Mouse (Mus musculus) midbrain, embryonic 11.5 days (tissue): ENCODE measurements around the gene Npc1l1. TPM values are rescaled to one million over a fixed set of nuclear protein-coding genes. Genes with fewer than 3 reads are reported as not detected.

Experiments
- ATAC-seq: fragments of 200-750 bp; cut with Nextera tagmentation; 2 replicates; pipeline ENCODE4 v1.8.0; 2017; ENCODE audit warnings: moderate TSS enrichment, moderate library complexity; ENCODE audit not compliant: low FRiP score
- DNase-seq: peaks from one replicate; pipeline ENCODE4 v3.0.0; 2015; ENCODE audit warnings: low spot score; ENCODE audit errors: missing footprints
- H3K27ac ChIP-seq: fragments of 300-500 bp; sonication (generic); 2 replicates; pipeline ENCODE4 v1.5.1; 2014; ENCODE audit warnings: low read depth, low read length
- H3K27me3 ChIP-seq: fragments of 300-500 bp; sonication (generic); 2 replicates; pipeline ENCODE4 v1.6.1; 2014; ENCODE audit warnings: mild to moderate bottlenecking, low read length, moderate library complexity, mixed read lengths; ENCODE audit not compliant: control insufficient read depth, insufficient read depth
- H3K36me3 ChIP-seq: fragments of 300-500 bp; sonication (generic); 2 replicates; pipeline ENCODE4 v1.6.1; 2014; ENCODE audit warnings: mild to moderate bottlenecking, low read length, moderate library complexity, mixed read lengths; ENCODE audit not compliant: control insufficient read depth, insufficient read depth
- H3K4me1 ChIP-seq: fragments of 300-500 bp; sonication (generic); 2 replicates; pipeline ENCODE4 v1.6.1; 2014; ENCODE audit warnings: low read length; ENCODE audit not compliant: control insufficient read depth, insufficient read depth
- H3K4me2 ChIP-seq: fragments of 300-500 bp; sonication (generic); 2 replicates; pipeline ENCODE4 v1.6.1; 2014; ENCODE audit warnings: mild to moderate bottlenecking, moderate library complexity
- H3K4me3 ChIP-seq: fragments of 300-500 bp; sonication (generic); 2 replicates; pipeline ENCODE4 v1.5.1; 2014; ENCODE audit warnings: low read depth, low read length
- H3K9ac ChIP-seq: fragments of 300-500 bp; sonication (generic); 2 replicates; pipeline ENCODE4 v1.6.1; 2014; ENCODE audit warnings: low read length
- H3K9me3 ChIP-seq: fragments of 300-500 bp; sonication (generic); 2 replicates; pipeline ENCODE4 v1.6.1; 2016; ENCODE audit warnings: low read length; ENCODE audit not compliant: control insufficient read depth
- WGBS: fragments of 180-500 bp; shearing (Covaris S2); extraction: QIAGEN DNeasy Blood & Tissue Kit; methylation state at CpG from one replicate; pipeline ENCODE4 v1.1.7; 2014; 5-methylcytosine and 5-hydroxymethylcytosine counted together
- polyA plus RNA-seq: library from polyadenylated mRNA; unstranded; fragments of >200 nt; fragmentation: Nextera tagmentation; extraction: Ambion mirVana; gene quantifications from 2 replicates; pipeline ENCODE4 v1.2.1, GENCODE M21; 2014

Gene Npc1l1
- polyA plus RNA-seq, 1 experiment from 2014 or later, result not detected

DNA sequence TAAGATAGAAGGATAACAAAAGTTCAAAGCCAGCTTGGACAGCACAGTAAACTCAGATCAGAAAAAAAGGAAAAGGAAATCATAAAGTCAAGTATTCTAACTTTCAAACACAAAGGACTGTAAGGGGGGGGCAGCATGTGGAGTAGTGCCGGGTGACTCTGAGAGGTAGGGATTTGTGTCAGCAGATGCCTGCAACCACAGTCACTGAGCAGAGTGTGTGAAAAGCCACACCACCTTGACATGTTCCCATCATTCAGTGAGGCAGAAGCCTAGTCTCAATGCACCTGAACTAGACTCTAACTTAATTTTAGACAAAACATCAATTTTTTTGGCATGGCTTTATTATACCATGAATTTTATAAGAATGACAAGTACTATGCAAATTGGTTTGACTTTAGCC lies 54.4 kb downstream of the Npc1l1 start:
- Histone ChIP-seq H3K9me3 (no peaks in the 10 kb centered on the region), H3K4me2 (no peak overlapping the region), H3K36me3 (no peaks in the 10 kb centered on the region), H3K27me3 (no peaks in the 10 kb centered on the region), H3K4me3 (no peak overlapping the region), H3K9ac (no peak overlapping the region), H3K4me1 (peaks cover 23% of the 10 kb centered on the region), H3K27ac (no peak overlapping the region)
- WGBS, result 73% methylated on average over 1 of the region's 1 CpGs
- no peak for DNase-seq
- no peak for ATAC-seq

DNA sequence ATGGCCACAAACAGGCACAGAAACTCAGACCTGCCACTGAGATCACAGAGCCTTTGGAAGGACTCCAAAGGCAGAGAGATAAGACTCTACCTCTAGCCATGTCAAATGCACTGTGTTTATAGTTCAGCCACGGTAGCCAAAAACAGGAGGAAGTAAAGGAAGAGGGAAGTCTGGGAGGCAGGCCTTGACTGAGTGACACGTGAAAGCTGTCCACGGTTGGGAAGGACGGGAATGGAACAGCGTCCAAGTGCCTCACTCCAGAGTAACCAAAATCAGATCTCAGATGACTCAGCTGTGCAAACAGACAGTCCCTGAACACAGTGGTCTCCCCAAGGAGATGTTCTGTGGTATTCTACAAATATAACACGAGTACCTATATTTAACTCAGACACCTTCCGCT lies 55.2 kb downstream of the Npc1l1 start:
- Histone ChIP-seq H3K4me2 (no peak overlapping the region), H3K36me3 (no peaks in the 10 kb centered on the region), H3K27ac (no peak overlapping the region), H3K9me3 (no peaks in the 10 kb centered on the region), H3K27me3 (no peaks in the 10 kb centered on the region), H3K4me3 (no peak overlapping the region), H3K9ac (no peak overlapping the region), H3K4me1 (peaks cover 21% of the 10 kb centered on the region)
- ATAC-seq (no peak), DNase-seq (peak; percentile 84)
- WGBS, result 93% methylated on average over 7 of the region's 7 CpGs

DNA sequence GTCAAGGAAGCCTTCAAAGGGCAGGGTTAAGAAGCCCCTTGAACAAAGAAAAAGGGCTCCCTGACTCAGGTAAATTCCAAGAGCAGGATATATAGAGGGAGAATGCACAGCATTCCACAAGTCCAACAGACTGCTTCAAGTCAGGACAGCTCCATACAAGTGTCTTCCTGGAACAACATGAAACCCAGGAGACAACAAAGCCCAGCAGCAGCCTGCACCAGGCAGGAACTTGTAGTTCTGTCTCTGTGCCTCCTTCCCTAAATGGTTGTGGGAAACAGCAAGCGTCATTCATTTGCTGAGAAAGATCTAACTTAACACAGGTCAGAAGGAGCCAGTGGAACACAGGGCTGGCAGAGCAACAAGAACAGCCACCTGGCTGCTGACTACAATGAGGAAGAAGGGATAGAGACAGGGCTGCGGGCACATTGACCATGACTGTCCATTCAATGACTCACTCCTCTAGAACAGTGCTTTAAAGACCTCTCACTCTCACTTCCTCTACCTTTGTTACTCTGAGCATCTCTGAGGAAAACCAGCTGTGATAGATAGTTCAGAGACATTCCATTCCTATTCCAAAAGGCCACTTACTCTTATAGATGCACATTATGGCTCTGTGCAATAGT lies 60.8 kb downstream of the Npc1l1 start:
- H3K4me3 ChIP-seq, result no peak overlapping the region
- H3K9ac ChIP-seq, result no peak overlapping the region
- WGBS, result 94% methylated on average over 2 of the region's 2 CpGs
- no peaks in the 10 kb centered on the region for H3K9me3 ChIP-seq
- ATAC-seq (no peak), DNase-seq (peak; percentile 17)
- H3K4me1 ChIP-seq, result no peaks in the 10 kb centered on the region
- H3K4me2 ChIP-seq, result no peak overlapping the region
- no peak overlapping the region for H3K27ac ChIP-seq
- H3K36me3 ChIP-seq, result no peaks in the 10 kb centered on the region
- H3K27me3 ChIP-seq, result no peaks in the 10 kb centered on the region

DNA sequence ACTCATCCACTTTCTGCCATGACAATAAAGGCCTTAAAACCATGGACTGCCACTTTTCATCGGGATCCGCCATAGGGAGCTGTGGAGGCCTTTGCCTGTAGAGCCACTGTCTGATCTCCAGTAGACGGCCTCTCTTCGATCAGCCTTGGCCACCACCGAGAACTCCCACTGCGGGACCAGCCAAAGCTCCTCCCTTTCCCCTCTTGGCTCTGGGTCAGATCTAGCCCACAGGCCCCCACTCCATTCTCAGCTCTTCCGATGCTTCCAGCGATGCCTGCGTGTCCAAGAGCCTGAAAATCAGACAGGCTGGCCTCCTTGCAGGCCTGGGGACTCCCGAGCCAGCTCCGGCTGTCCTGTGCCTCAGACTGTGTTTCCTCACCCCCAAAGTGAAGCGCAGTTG lies 63.6 kb downstream of the Npc1l1 start:
- Histone ChIP-seq H3K4me3 (no peak overlapping the region), H3K27ac (no peak overlapping the region), H3K9ac (no peak overlapping the region), H3K36me3 (no peaks in the 10 kb centered on the region), H3K4me1 (no peaks in the 10 kb centered on the region), H3K27me3 (no peaks in the 10 kb centered on the region), H3K9me3 (no peaks in the 10 kb centered on the region), H3K4me2 (no peak overlapping the region)
- no peak for ATAC-seq
- WGBS, result 91% methylated on average over 12 of the region's 12 CpGs
- DNase-seq, result no peak

DNA sequence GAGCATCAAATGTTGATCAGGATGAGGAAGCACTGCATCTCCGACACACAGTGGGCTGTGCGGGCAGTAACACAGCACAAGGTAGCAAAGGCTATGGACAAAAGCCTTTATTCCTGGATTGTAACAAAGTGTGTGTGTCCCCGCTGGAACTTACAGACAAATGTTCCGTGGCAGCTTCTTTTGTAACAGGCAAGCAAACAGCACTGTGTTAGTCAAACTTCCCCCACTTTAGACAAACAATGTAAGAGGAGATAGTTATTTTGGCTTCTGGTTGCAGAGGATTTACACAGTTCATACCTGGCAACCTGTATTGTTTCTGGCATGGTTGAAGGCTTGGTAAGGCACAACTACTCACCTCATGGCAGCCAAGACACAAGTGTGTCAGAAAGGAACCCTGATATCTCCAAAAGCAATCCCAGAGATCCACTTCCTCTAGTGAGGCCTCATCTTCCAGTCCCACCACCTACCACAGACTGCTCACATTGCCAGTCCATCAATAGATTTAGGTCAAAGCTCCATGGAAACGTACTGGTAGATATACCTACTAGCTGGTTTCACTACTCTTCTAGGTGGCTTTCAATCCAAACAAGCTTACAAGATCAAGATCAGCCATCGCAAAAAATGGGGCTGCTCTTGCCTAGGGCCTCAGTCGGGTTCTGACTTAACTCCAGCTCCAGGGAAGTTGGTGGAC lies 64.4 kb downstream of the Npc1l1 start:
- peak; percentile 47 for DNase-seq
- Histone ChIP-seq H3K4me3 (no peak overlapping the region), H3K36me3 (no peaks in the 10 kb centered on the region), H3K4me2 (no peak overlapping the region), H3K9me3 (no peaks in the 10 kb centered on the region), H3K9ac (no peak overlapping the region), H3K27me3 (no peaks in the 10 kb centered on the region), H3K4me1 (no peaks in the 10 kb centered on the region), H3K27ac (no peak overlapping the region)
- 96% methylated on average over 7 of the region's 7 CpGs for WGBS
- no peak for ATAC-seq

DNA sequence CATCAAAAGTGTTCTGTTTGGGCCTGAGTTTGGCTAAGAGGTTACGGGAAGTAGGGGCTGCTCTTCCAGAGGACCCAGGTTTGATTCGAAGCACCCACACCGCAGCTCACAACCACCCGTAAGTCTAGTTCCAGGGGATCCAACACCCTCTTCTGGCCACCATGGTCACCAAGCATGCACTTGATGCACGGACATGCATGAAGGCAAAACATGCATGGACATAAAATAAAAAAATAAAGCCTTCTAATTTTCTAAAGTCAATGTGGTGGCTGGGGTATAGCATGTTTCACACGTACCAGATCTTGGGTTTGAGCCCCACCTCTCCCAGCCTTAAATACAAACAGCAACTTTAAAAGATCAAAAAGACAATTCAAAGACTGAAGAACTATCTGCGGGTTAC lies 65.2 kb downstream of the Npc1l1 start:
- H3K9me3 ChIP-seq, result no peaks in the 10 kb centered on the region
- no peaks in the 10 kb centered on the region for H3K27me3 ChIP-seq
- peak; percentile 51 for DNase-seq
- H3K4me1 ChIP-seq, result no peaks in the 10 kb centered on the region
- 94% methylated on average over 7 of the region's 7 CpGs for WGBS
- no peak for ATAC-seq
- H3K27ac ChIP-seq, result no peak overlapping the region
- no peak overlapping the region for H3K4me2 ChIP-seq
- H3K36me3 ChIP-seq, result no peaks in the 10 kb centered on the region
- H3K4me3 ChIP-seq, result no peak overlapping the region
- H3K9ac ChIP-seq, result no peak overlapping the region

DNA sequence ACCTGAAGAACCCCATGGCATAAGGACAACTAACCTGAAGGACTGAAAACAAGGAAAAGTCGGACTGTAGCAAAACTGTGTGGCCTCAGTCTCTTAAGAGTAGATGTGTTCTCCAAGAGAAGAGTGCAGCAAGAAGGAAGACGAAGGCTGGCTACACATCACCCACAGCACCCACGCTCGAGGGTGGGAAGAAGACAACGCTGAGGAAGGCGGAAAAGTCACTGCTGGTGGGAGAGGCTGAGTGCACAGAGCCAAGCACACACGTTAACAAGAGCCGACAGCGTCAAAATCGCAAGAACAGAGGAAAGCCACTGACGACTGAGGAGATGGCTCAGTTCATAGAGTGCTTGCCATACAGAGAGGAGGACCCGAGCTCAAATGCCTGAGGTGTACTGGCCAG lies 66.2 kb downstream of the Npc1l1 start:
- H3K4me3 ChIP-seq, result no peak overlapping the region
- no peak overlapping the region for H3K27ac ChIP-seq
- H3K27me3 ChIP-seq, result no peaks in the 10 kb centered on the region
- DNase-seq, result peak; percentile 31
- H3K36me3 ChIP-seq, result no peaks in the 10 kb centered on the region
- no peaks in the 10 kb centered on the region for H3K4me1 ChIP-seq
- ATAC-seq, result no peak
- WGBS, result 96% methylated on average over 12 of the region's 12 CpGs
- H3K9ac ChIP-seq, result no peak overlapping the region
- no peak overlapping the region for H3K4me2 ChIP-seq
- no peaks in the 10 kb centered on the region for H3K9me3 ChIP-seq

DNA sequence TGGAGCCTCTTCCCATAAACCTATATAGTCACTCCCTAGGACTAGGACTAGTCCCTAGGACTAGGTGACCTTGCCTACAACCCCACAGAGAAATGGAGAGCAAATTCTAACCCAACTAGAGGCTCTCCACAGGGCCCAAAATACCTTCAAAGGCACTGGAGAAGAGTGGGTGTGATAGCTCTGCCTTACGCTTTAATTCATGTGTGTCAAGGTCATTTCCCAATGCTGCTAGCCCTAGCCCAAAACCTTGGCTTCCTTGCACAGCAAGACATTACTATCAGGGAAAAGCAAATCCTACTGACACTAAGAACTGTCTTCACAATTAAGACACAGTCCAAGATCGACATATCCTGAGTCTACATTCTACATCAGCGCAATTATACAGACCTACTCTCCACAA lies 66.9 kb downstream of the Npc1l1 start:
- WGBS, result 96% methylated on average over 3 of the region's 3 CpGs
- Histone ChIP-seq H3K27me3 (no peaks in the 10 kb centered on the region), H3K4me3 (no peak overlapping the region), H3K27ac (no peak overlapping the region), H3K36me3 (no peaks in the 10 kb centered on the region), H3K4me1 (no peaks in the 10 kb centered on the region), H3K4me2 (no peak overlapping the region), H3K9me3 (no peaks in the 10 kb centered on the region), H3K9ac (no peak overlapping the region)
- ATAC-seq (no peak), DNase-seq (peak; percentile 64)

DNA sequence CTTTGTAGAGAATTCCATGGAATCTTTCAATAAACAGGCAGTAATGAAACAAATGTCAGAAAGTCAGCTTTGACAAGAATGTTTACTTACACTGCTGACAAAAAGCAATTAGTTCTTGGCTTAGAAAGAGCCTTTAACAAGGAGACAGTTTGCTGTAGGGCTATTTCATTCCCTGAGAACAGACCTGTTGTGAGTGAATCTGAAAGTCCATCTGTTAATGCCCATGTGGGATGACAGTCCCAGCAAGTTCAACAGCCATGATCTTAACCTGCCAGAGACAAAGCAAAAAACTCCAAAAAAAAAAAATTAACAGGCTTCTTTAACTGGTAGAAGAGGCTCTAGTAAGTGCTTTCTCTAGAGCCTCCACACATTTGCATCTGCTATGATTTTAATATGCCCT lies 68.4 kb downstream of the Npc1l1 start:
- no peak overlapping the region for H3K27ac ChIP-seq
- no peaks in the 10 kb centered on the region for H3K4me1 ChIP-seq
- DNase-seq (no peak), ATAC-seq (no peak)
- no peaks in the 10 kb centered on the region for H3K36me3 ChIP-seq
- H3K9me3 ChIP-seq, result no peaks in the 10 kb centered on the region
- H3K27me3 ChIP-seq, result no peaks in the 10 kb centered on the region
- H3K9ac ChIP-seq, result no peak overlapping the region
- no peak overlapping the region for H3K4me3 ChIP-seq
- no peak overlapping the region for H3K4me2 ChIP-seq
